Mouse (Mus musculus) kidney, adult 2 months (tissue): ENCODE results near the gene Dmkn. TPM values are rescaled to one million over a fixed set of nuclear protein-coding genes. Genes with fewer than 3 reads are reported as not detected.
"Not testable (repeated sequence)": the region's sequence is repeated elsewhere in the genome, so short reads cannot be mapped to it uniquely, and the experiment has no call there.

Source experiments
- DNase-seq: peaks from one replicate; pipeline ENCODE4 v3.0.0; 2021
- H3K27ac ChIP-seq: fragments of 200-500 bp; 2 replicates; pipeline ENCODE4 v1.5.1; 2012; ENCODE audit warnings: low read depth, low read length, control low read depth, inconsistent platforms; ENCODE audit not compliant: insufficient read depth
- H3K27me3 ChIP-seq: fragments of 200-500 bp; replicated peaks from 2 replicates; pipeline ENCODE4 v1.6.1; 2012; ENCODE audit warnings: mild to moderate bottlenecking, moderate library complexity, low read length, inconsistent platforms; ENCODE audit not compliant: control insufficient read depth, insufficient read depth
- H3K36me3 ChIP-seq: fragments of 200-500 bp; 2 replicates; pipeline ENCODE4 v1.6.1; 2012; ENCODE audit warnings: mild to moderate bottlenecking, moderate library complexity, low read length, inconsistent platforms; ENCODE audit not compliant: control insufficient read depth, insufficient read depth
- H3K4me1 ChIP-seq: fragments of 200-500 bp; 2 replicates; pipeline ENCODE4 v1.6.1; 2011; ENCODE audit warnings: low read length; ENCODE audit not compliant: control insufficient read depth, insufficient read depth
- H3K4me3 ChIP-seq: fragments of 200-500 bp; 2 replicates; pipeline ENCODE4 v1.5.1; 2011; ENCODE audit warnings: mild to moderate bottlenecking, low read depth, low read length, control low read depth; ENCODE audit not compliant: insufficient read depth
- CTCF ChIP-seq: fragments of 200-500 bp; conservative IDR thresholded peaks from 2 replicates; pipeline ENCODE4 v1.5.1; 2011; ENCODE audit warnings: low read depth, mild to moderate bottlenecking, control low read depth, low read length, moderate library complexity, mixed read lengths; ENCODE audit not compliant: insufficient read depth, insufficient read length
- POLR2A ChIP-seq: fragments of 200-500 bp; IDR thresholded peaks from one replicate; pipeline ENCODE4 v1.6.1; 2011; ENCODE audit warnings: low read depth, low read length, control low read depth
- WGBS: fragments of 180-500 bp; shearing (Covaris S2); methylation state at CpG from one replicate; pipeline ENCODE4 v1.1.7; 2018; 5-methylcytosine and 5-hydroxymethylcytosine counted together
- polyA plus RNA-seq: library from polyadenylated mRNA; depleted of rRNA; stranded (reverse); fragments of >200 nt; gene quantifications from 2 replicates; pipeline ENCODE4 v1.2.3, GENCODE M21; 2012; rRNA removed

Dmkn gene
- polyA plus RNA-seq, 1 experiment: 2.1 TPM

- TF ChIP-seq POLR2A (no peak), CTCF (no peak)
- H3K27me3 ChIP-seq: no peaks in the 10 kb centered on the region
- no peaks in the 10 kb centered on the region for H3K4me1 ChIP-seq
- 37% methylated on average over 7 of the region's 7 CpGs for WGBS
- no peak overlapping the region for H3K4me3 ChIP-seq
- H3K27ac ChIP-seq: no peak overlapping the region
- no peak for DNase-seq
- H3K36me3 ChIP-seq: no peaks in the 10 kb centered on the region
Observed at GRCm38 (mm10) chr7:30820854-30821445, 57.4 kb downstream of the Dmkn start.

- peak; percentile 38 for DNase-seq
- Histone ChIP-seq H3K27ac (no peak overlapping the region), H3K36me3 (no peaks in the 10 kb centered on the region), H3K27me3 (no peaks in the 10 kb centered on the region), H3K4me3 (no peak overlapping the region), H3K4me1 (no peaks in the 10 kb centered on the region)
- TF ChIP-seq POLR2A: no peak
- TF ChIP-seq CTCF: no peak
- whole genome bisulfite sequencing: 56% methylated on average over 5 of the region's 5 CpGs
Observed at GRCm38 (mm10) chr7:30821532-30821931, 58.0 kb downstream of the Dmkn start.

DNA sequence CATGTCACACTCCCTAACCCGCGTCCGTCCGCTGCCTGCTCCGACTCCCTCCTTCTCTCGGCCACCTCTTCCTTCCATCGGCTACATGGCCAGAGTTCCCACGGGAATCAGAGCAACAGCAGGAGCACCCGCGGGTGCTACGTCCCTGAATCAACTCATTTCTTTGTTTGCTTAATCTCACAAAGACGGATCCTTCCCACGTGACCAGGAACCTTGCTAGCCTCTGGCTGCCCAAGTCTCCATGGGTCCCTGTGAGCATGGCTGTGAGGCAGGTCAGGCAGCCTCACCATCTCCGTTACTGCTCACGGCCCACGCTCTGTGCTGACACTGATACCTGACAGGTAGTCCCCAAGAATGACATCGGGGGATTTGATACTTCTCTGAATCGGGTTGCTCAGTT, 60.1 kb downstream of the Dmkn start, which contains the start of gene Ffar2:
TSS of gene Ffar2 (minus strand) at position 101 of the 400 bp plus-strand sequence.
- WGBS: 91% methylated on average over 18 of the region's 18 CpGs
- Histone ChIP-seq H3K4me1 (no peaks in the 10 kb centered on the region), H3K4me3 (no peak within 1 kb of the TSS), H3K27ac (no peak within 1 kb of the TSS), H3K36me3 (no peaks in the 10 kb centered on the region), H3K27me3 (no peaks in the 10 kb centered on the region)
- no peak for DNase-seq
- TF ChIP-seq CTCF: no peak
- TF ChIP-seq POLR2A: no peak

DNA sequence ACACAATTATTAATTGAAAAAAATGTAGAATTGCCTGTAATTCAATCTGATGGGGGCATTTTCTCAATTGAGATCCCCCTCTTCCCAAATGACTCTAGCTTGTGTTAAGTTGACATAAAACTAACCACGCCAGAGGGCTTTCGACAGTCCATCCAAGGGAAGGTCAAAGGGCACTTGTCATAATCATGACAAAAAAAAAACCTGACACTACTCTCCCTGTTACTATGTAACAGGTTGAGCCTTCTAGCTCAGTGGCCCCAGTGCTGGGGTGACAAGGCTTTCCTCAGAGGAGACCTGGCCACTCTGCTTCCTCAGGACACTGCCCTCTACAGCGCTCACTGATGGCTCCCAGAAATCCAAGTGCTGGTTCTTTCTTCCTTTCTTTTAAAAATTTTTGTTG, 60.8 kb downstream of the Dmkn start:
- Histone ChIP-seq H3K36me3 (no peaks in the 10 kb centered on the region), H3K27me3 (no peaks in the 10 kb centered on the region), H3K27ac (no peak overlapping the region), H3K4me3 (no peak overlapping the region), H3K4me1 (no peaks in the 10 kb centered on the region)
- no peak for DNase-seq
- WGBS: 82% methylated on average over 3 of the region's 3 CpGs
- TF ChIP-seq POLR2A (no peak), CTCF (no peak)

- Histone ChIP-seq H3K27me3 (no peaks in the 10 kb centered on the region), H3K4me1 (no peaks in the 10 kb centered on the region), H3K36me3 (no peaks in the 10 kb centered on the region), H3K27ac (no peak overlapping the region), H3K4me3 (no peak overlapping the region)
- no peak for TF ChIP-seq POLR2A
- DNase-seq: no peak
- 93% methylated on average over 10 of the region's 10 CpGs for WGBS
Observed at GRCm38 (mm10) chr7:30826660-30827059, 63.1 kb downstream of the Dmkn start.

- not testable (repeated sequence) for DNase-seq, H3K4me3 ChIP-seq, H3K27ac ChIP-seq, H3K27me3 ChIP-seq, H3K36me3 ChIP-seq, H3K4me1 ChIP-seq
Observed at GRCm38 (mm10) chr7:30828871-30829270, 65.3 kb downstream of the Dmkn start.

DNA sequence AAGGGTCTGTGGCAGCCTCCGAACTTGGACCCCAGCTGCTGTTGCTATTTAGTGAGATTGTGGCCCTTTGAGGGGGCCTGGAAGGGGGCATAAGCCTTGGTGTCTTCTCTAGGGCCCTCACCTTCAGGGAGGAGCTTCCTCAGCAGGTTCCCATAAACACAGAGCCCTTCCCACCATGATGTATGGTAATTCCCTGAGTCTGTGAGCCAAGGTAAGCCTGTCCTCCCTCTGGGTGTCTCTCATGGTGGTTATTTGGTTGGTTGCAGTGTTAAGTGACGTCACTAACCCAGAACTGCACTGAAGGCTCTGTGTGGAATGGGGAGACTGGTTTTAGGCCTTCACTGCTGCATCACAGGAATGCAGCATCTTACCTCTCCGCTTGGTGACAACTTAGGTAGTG, 65.9 kb downstream of the Dmkn start:
- DNase-seq: no peak
- Histone ChIP-seq H3K27ac (no peak overlapping the region), H3K27me3 (no peaks in the 10 kb centered on the region), H3K4me1 (no peaks in the 10 kb centered on the region), H3K4me3 (no peak overlapping the region), H3K36me3 (no peaks in the 10 kb centered on the region)
- 82% methylated on average over 3 of the region's 3 CpGs for WGBS
- TF ChIP-seq POLR2A (no peak), CTCF (no peak)

Other genes with a start within 250 kb of the Dmkn start
- gene Arhgap33, start 228.7 kb upstream of the Dmkn start, polyA plus RNA-seq: 7.4 and 7.8 TPM in 2 replicates
- 21.6 and 50.4 TPM in 2 replicates for gene Hspb6, start 211.6 kb upstream of the Dmkn start, polyA plus RNA-seq
- 7.1 and 8.5 TPM in 2 replicates for gene Proser3, start 211.5 kb upstream of the Dmkn start, polyA plus RNA-seq
- 29.0 and 33.8 TPM in 2 replicates for gene Lin37, start 203.9 kb upstream of the Dmkn start, polyA plus RNA-seq
- 47.9 and 54.5 TPM in 2 replicates for gene U2af1l4, start 200.5 kb upstream of the Dmkn start, polyA plus RNA-seq
- gene Gm49396, start 200.4 kb upstream of the Dmkn start, polyA plus RNA-seq: 1.5 and 1.9 TPM in 2 replicates
- gene Psenen, start 200.1 kb upstream of the Dmkn start, polyA plus RNA-seq: 168 and 223 TPM in 2 replicates
- gene Igflr1, start 198.3 kb upstream of the Dmkn start, polyA plus RNA-seq: 5.2 and 5.4 TPM in 2 replicates
- gene Kmt2b, start 175.0 kb upstream of the Dmkn start, polyA plus RNA-seq: 26.7 and 31.6 TPM in 2 replicates
- gene Zbtb32, start 164.8 kb upstream of the Dmkn start, polyA plus RNA-seq: 1.3 and 1.4 TPM in 2 replicates
- gene Upk1a, start 150.9 kb upstream of the Dmkn start, polyA plus RNA-seq: 23.6 and 34.5 TPM in 2 replicates
- 1,228 and 1,575 TPM in 2 replicates for gene Cox6b1, start 137.6 kb upstream of the Dmkn start, polyA plus RNA-seq
- not detected in 2 replicates for gene Etv2, start 127.9 kb upstream of the Dmkn start, polyA plus RNA-seq
- gene Rbm42, start 113.4 kb upstream of the Dmkn start, polyA plus RNA-seq: 46.0 and 51.4 TPM in 2 replicates
- 8.9 and 9.1 TPM in 2 replicates for gene Haus5, start 98.8 kb upstream of the Dmkn start, polyA plus RNA-seq
- not detected in 2 replicates for gene Pmis2, start 92.2 kb upstream of the Dmkn start, polyA plus RNA-seq
- gene 2200002J24Rik, start 64.8 kb upstream of the Dmkn start, polyA plus RNA-seq: 0.96 and 1.4 TPM in 2 replicates
- 33.1 and 39.1 TPM in 2 replicates for gene Atp4a, start 51.5 kb upstream of the Dmkn start, polyA plus RNA-seq
- 457 and 511 TPM in 2 replicates for gene Tmem147, start 34.2 kb upstream of the Dmkn start, polyA plus RNA-seq
- 0.31 and 0.86 TPM in 2 replicates for gene Gapdhs, start 20.1 kb upstream of the Dmkn start, polyA plus RNA-seq
- 1.4 and 1.9 TPM in 2 replicates for gene Sbsn, start 12.3 kb upstream of the Dmkn start, polyA plus RNA-seq
- 0.50 TPM in 1 of 2 replicates, not detected in the other for gene Krtdap, start 24.1 kb downstream of the Dmkn start, polyA plus RNA-seq
- 1.2 and 1.4 TPM in 2 replicates for gene Ffar2, start 60.0 kb downstream of the Dmkn start, polyA plus RNA-seq
- 0.07 and 0.08 TPM in 2 replicates for gene Ffar3, start 92.4 kb downstream of the Dmkn start, polyA plus RNA-seq
- gene Ffar1, start 97.8 kb downstream of the Dmkn start, polyA plus RNA-seq: 0.03 and 0.48 TPM in 2 replicates
- 0.42 and 11.2 TPM in 2 replicates for gene Cd22, start 116.6 kb downstream of the Dmkn start, polyA plus RNA-seq
- gene Mag, start 151.1 kb downstream of the Dmkn start, polyA plus RNA-seq: 0.71 and 0.94 TPM in 2 replicates
- 1.1 TPM in 1 of 2 replicates, not detected in the other for gene Hamp2, start 160.9 kb downstream of the Dmkn start, polyA plus RNA-seq
- not detected in 2 replicates for gene Hamp, start 180.3 kb downstream of the Dmkn start, polyA plus RNA-seq
- gene Usf2, start 193.0 kb downstream of the Dmkn start, polyA plus RNA-seq: 118 and 124 TPM in 2 replicates
- gene Lsr, start 209.7 kb downstream of the Dmkn start, polyA plus RNA-seq: 60.7 and 70.2 TPM in 2 replicates
- 9.1 and 12.7 TPM in 2 replicates for gene Fam187b, start 210.0 kb downstream of the Dmkn start, polyA plus RNA-seq